Mouse (Mus musculus): ENCODE measurements around the gene Zg16. TPM values are rescaled to one million over a fixed set of nuclear protein-coding genes. Genes with fewer than 3 reads are reported as not detected.

The Zg16 gene
- polyA plus RNA-seq, 1 experiment from 2014 or later = 0.30 TPM

- Histone ChIP-seq H3K27me3 (replicated peaks; ENCODE audit: insufficient read depth, low read length) (no peaks in the 10 kb centered on the region), H3K9me3 (ENCODE audit: low read length) (no peaks in the 10 kb centered on the region), H3K36me3 (ENCODE audit: insufficient read depth, low read length) (no peaks in the 10 kb centered on the region), H3K9ac (replicated peaks; ENCODE audit: low read depth) (no peak overlapping the region), H3K4me2 (replicated peaks; ENCODE audit: low read depth, low read length) (no peak overlapping the region), H3K4me1 (ENCODE audit: insufficient read depth, low read depth, low read length) (0 out of 2 replicates have a peak, but pooled peaks cover 3% of the 10 kb centered on the region), H3K4me3 (ENCODE audit: low read depth, low read length) (no peak overlapping the region), H3K27ac (ENCODE audit: low read length) (no peak overlapping the region)
- ATAC-seq = no peak
- WGBS = 65% methylated on average over 6 of the region's 6 CpGs
- no peak for TF ChIP-seq EP300 (IDR thresholded peaks at IDR 0.05)
- TF ChIP-seq CTCF (IDR thresholded peaks at IDR 0.05) = no peak
- DNase-seq (ENCODE audit: low spot score) = no peak
Measured at GRCm38 (mm10) chr7:127103960-127104359, 16.8 kb upstream of the Zg16 start.

GRCm38 (mm10) chr7:127102148-127102547 lies 15.0 kb upstream of the Zg16 start:
- DNase-seq (ENCODE audit: low spot score) (no peak), ATAC-seq (no peak)
- Histone ChIP-seq H3K36me3 (ENCODE audit: insufficient read depth, low read length) (no peaks in the 10 kb centered on the region), H3K4me1 (ENCODE audit: insufficient read depth, low read depth, low read length) (0 out of 2 replicates have a peak, but pooled peaks cover 3% of the 10 kb centered on the region), H3K27me3 (replicated peaks; ENCODE audit: insufficient read depth, low read length) (no peaks in the 10 kb centered on the region), H3K9ac (replicated peaks; ENCODE audit: low read depth) (no peak overlapping the region), H3K9me3 (ENCODE audit: low read length) (no peaks in the 10 kb centered on the region), H3K4me2 (replicated peaks; ENCODE audit: low read depth, low read length) (no peak overlapping the region), H3K4me3 (ENCODE audit: low read depth, low read length) (no peak overlapping the region), H3K27ac (ENCODE audit: low read length) (no peak overlapping the region)
- 62% methylated on average over 6 of the region's 6 CpGs for WGBS
- TF ChIP-seq EP300 (IDR thresholded peaks at IDR 0.05) (no peak), CTCF (IDR thresholded peaks at IDR 0.05) (no peak)

GRCm38 (mm10) chr7:127101451-127102016 lies 14.4 kb upstream of the Zg16 start:
- Histone ChIP-seq H3K9ac (replicated peaks; ENCODE audit: low read depth) (no peak overlapping the region), H3K4me2 (replicated peaks; ENCODE audit: low read depth, low read length) (no peak overlapping the region), H3K9me3 (ENCODE audit: low read length) (no peaks in the 10 kb centered on the region), H3K27me3 (replicated peaks; ENCODE audit: insufficient read depth, low read length) (no peaks in the 10 kb centered on the region), H3K36me3 (ENCODE audit: insufficient read depth, low read length) (no peaks in the 10 kb centered on the region), H3K27ac (ENCODE audit: low read length) (no peak overlapping the region), H3K4me3 (ENCODE audit: low read depth, low read length) (no peak overlapping the region), H3K4me1 (ENCODE audit: insufficient read depth, low read depth, low read length) (0 out of 2 replicates have a peak, but pooled peaks cover 3% of the 10 kb centered on the region)
- TF ChIP-seq EP300 (IDR thresholded peaks at IDR 0.05) (no peak), CTCF (IDR thresholded peaks at IDR 0.05) (peak; percentile 22)
- ATAC-seq (no peak), DNase-seq (ENCODE audit: low spot score) (no peak)
- 8% methylated on average over 2 of the region's 2 CpGs for WGBS

GRCm38 (mm10) chr7:127099528-127099927 lies 12.4 kb upstream of the Zg16 start:
- no peaks in the 10 kb centered on the region for H3K36me3 ChIP-seq (ENCODE audit: insufficient read depth, low read length)
- WGBS = 75% methylated on average over 4 of the region's 4 CpGs
- no peak for TF ChIP-seq CTCF (IDR thresholded peaks at IDR 0.05)
- no peak for TF ChIP-seq EP300 (IDR thresholded peaks at IDR 0.05)
- no peaks in the 10 kb centered on the region for H3K4me1 ChIP-seq (ENCODE audit: insufficient read depth, low read depth, low read length)
- no peak overlapping the region for H3K9ac ChIP-seq (replicated peaks; ENCODE audit: low read depth)
- no peaks in the 10 kb centered on the region for H3K9me3 ChIP-seq (ENCODE audit: low read length)
- no peak for ATAC-seq
- no peak for DNase-seq (ENCODE audit: low spot score)
- H3K27me3 ChIP-seq (replicated peaks; ENCODE audit: insufficient read depth, low read length) = no peaks in the 10 kb centered on the region
- no peak overlapping the region for H3K27ac ChIP-seq (ENCODE audit: low read length)
- no peak overlapping the region for H3K4me3 ChIP-seq (ENCODE audit: low read depth, low read length)
- no peak overlapping the region for H3K4me2 ChIP-seq (replicated peaks; ENCODE audit: low read depth, low read length)

- Histone ChIP-seq H3K4me1 (ENCODE audit: insufficient read depth, low read depth, low read length) (no peaks in the 10 kb centered on the region), H3K9ac (replicated peaks; ENCODE audit: low read depth) (no peak overlapping the region), H3K9me3 (ENCODE audit: low read length) (no peaks in the 10 kb centered on the region), H3K4me2 (replicated peaks; ENCODE audit: low read depth, low read length) (no peak overlapping the region), H3K36me3 (ENCODE audit: insufficient read depth, low read length) (no peaks in the 10 kb centered on the region), H3K27me3 (replicated peaks; ENCODE audit: insufficient read depth, low read length) (no peaks in the 10 kb centered on the region), H3K4me3 (ENCODE audit: low read depth, low read length) (no peak overlapping the region), H3K27ac (ENCODE audit: low read length) (no peak overlapping the region)
- DNase-seq (ENCODE audit: low spot score) (no peak), ATAC-seq (no peak)
- TF ChIP-seq EP300 (IDR thresholded peaks at IDR 0.05) (no peak), CTCF (IDR thresholded peaks at IDR 0.05) (no peak)
- whole genome bisulfite sequencing = 90% methylated on average over 4 of the region's 4 CpGs
Measured at GRCm38 (mm10) chr7:127098950-127099349, 11.8 kb upstream of the Zg16 start.

- Histone ChIP-seq H3K27ac (ENCODE audit: low read length) (no peak overlapping the region), H3K27me3 (replicated peaks; ENCODE audit: insufficient read depth, low read length) (no peaks in the 10 kb centered on the region), H3K9me3 (ENCODE audit: low read length) (no peaks in the 10 kb centered on the region), H3K36me3 (ENCODE audit: insufficient read depth, low read length) (no peaks in the 10 kb centered on the region), H3K4me2 (replicated peaks; ENCODE audit: low read depth, low read length) (no peak overlapping the region), H3K9ac (replicated peaks; ENCODE audit: low read depth) (no peak overlapping the region), H3K4me3 (ENCODE audit: low read depth, low read length) (no peak overlapping the region), H3K4me1 (ENCODE audit: insufficient read depth, low read depth, low read length) (no peaks in the 10 kb centered on the region)
- WGBS = 74% methylated on average over 5 of the region's 5 CpGs
- DNase-seq (ENCODE audit: low spot score) = no peak
- no peak for ATAC-seq
- no peak for TF ChIP-seq CTCF (IDR thresholded peaks at IDR 0.05)
- no peak for TF ChIP-seq EP300 (IDR thresholded peaks at IDR 0.05)
Measured at GRCm38 (mm10) chr7:127098521-127098920, 11.4 kb upstream of the Zg16 start.

GRCm38 (mm10) chr7:127096456-127096855 lies 9.3 kb upstream of the Zg16 start:
- Histone ChIP-seq H3K4me1 (ENCODE audit: insufficient read depth, low read depth, low read length) (0 out of 2 replicates have a peak, but pooled peaks cover 5% of the 10 kb centered on the region), H3K27ac (ENCODE audit: low read length) (no peak overlapping the region), H3K4me3 (ENCODE audit: low read depth, low read length) (no peak overlapping the region), H3K27me3 (replicated peaks; ENCODE audit: insufficient read depth, low read length) (no peaks in the 10 kb centered on the region), H3K4me2 (replicated peaks; ENCODE audit: low read depth, low read length) (no peak overlapping the region), H3K9me3 (ENCODE audit: low read length) (no peaks in the 10 kb centered on the region), H3K36me3 (ENCODE audit: insufficient read depth, low read length) (no peaks in the 10 kb centered on the region), H3K9ac (replicated peaks; ENCODE audit: low read depth) (no peak overlapping the region)
- ATAC-seq (no peak), DNase-seq (ENCODE audit: low spot score) (no peak)
- TF ChIP-seq EP300 (IDR thresholded peaks at IDR 0.05) (no peak), CTCF (IDR thresholded peaks at IDR 0.05) (no peak)
- WGBS = 48% methylated on average over 7 of the region's 7 CpGs
